Comparison of ENCODE assay signal across 8 mouse cellular contexts in the genomic region with DNA sequence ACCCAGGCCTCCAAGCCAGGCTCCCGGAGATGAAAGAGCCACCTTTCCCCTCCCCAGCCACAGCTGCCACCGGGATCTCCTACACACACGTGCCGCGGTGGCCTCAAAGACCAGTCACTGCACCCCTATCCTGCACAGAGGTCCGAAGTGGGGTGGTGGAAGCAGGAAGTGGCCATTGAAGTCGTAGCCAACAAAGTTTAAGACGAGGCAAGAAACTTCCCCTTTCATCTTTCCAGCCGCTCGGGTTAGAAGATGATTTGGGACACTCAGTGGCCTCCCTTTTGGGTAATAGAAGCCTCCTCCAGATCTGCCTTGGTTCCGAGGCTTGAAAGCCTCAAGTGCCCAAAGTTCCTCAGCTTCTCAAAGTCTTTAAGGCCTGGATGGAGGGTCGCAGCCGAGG. TPM values are rescaled to one million over a fixed set of nuclear protein-coding genes. Genes with fewer than 3 reads are reported as not detected.
A peak's percentile ranks its signal among the peaks of the same experiment; 100 is the strongest.
DNase-seq lines count a peak whose midpoint lies in the region; ATAC-seq and TF ChIP-seq lines count a peak whose summit lies in the region.

No protein-coding gene starts in this region.

- no peak for TF ChIP-seq CTCF in kidney, adult 2 months (conservative IDR thresholded peaks at IDR 0.05; ENCODE audit: insufficient read depth, insufficient read length, low read depth, low read length)
- TF ChIP-seq CTCF in bone marrow, adult 2 months (IDR thresholded peaks at IDR 0.05; ENCODE audit: control insufficient read depth, insufficient read depth, low read length), result no peak

- peak overlapping the region; percentile 93 for H3K9ac ChIP-seq in heart, embryonic 16.5 days (ENCODE audit: low read length)

- DNase-seq in kidney, adult 2 months, result no peak
- no peak for DNase-seq in kidney, adult 11 months
- DNase-seq in retina, embryonic 14.5 days (ENCODE audit: low spot score), result no peak
- no peak for DNase-seq in layer of hippocampus, adult 8-10 months (ENCODE audit: low spot score in 2 of 2)
- DNase-seq in T-cell, adult 2 months (ENCODE audit: low spot score), result no peak

- H3K36me3 ChIP-seq in kidney, adult 2 months (ENCODE audit: control insufficient read depth, insufficient read depth, low read length), result no peaks in the 10 kb centered on the region
- no peaks in the 10 kb centered on the region for H3K36me3 ChIP-seq in heart, embryonic 16.5 days (ENCODE audit: control insufficient read depth, insufficient read depth)
- H3K36me3 ChIP-seq in megakaryocyte, embryonic 14.5 days (replicated peaks; ENCODE audit: low read length), result peaks cover 48% of the 10 kb centered on the region

- H3K27me3 ChIP-seq in kidney, adult 2 months (replicated peaks; ENCODE audit: control insufficient read depth, insufficient read depth, low read length), result no peaks in the 10 kb centered on the region
- H3K27me3 ChIP-seq in heart, embryonic 16.5 days (ENCODE audit: control insufficient read depth, insufficient read depth, low read length), result no peaks in the 10 kb centered on the region
- H3K27me3 ChIP-seq in megakaryocyte, embryonic 14.5 days (replicated peaks), result no peaks in the 10 kb centered on the region

- peak overlapping the region; percentile 92 for H3K4me3 ChIP-seq in kidney, adult 2 months (ENCODE audit: insufficient read depth, low read depth, low read length)
- H3K4me3 ChIP-seq in bone marrow, adult 2 months (replicated peaks; ENCODE audit: control insufficient read depth, low read depth, low read length), result peak overlapping the region; percentile 96
- H3K4me3 ChIP-seq in heart, embryonic 16.5 days (ENCODE audit: low read length), result peak overlapping the region; percentile 80
- H3K4me3 ChIP-seq in megakaryocyte, embryonic 14.5 days (replicated peaks), result peak overlapping the region; percentile 96

- H3K9me3 ChIP-seq in heart, embryonic 16.5 days (replicated peaks; ENCODE audit: control insufficient read depth, low read length), result no peaks in the 10 kb centered on the region
- H3K9me3 ChIP-seq in megakaryocyte, embryonic 14.5 days, result no peaks in the 10 kb centered on the region

- H3K27ac ChIP-seq in kidney, adult 2 months (ENCODE audit: insufficient read depth, low read depth, low read length), result no peak overlapping the region
- peak overlapping the region; percentile 98 for H3K27ac ChIP-seq in bone marrow, adult 2 months (ENCODE audit: control insufficient read depth, insufficient read depth, low read depth, low read length, poor library complexity)
- peak overlapping the region; percentile 93; the same call in 1 of the 2 replicates for H3K27ac ChIP-seq in heart, embryonic 16.5 days (ENCODE audit: low read length)

- peaks cover 59% of the 10 kb centered on the region for H3K4me1 ChIP-seq in kidney, adult 2 months (ENCODE audit: control insufficient read depth, insufficient read depth, low read length)
- peaks cover 14% of the 10 kb centered on the region for H3K4me1 ChIP-seq in bone marrow, adult 2 months (ENCODE audit: control insufficient read depth, insufficient read depth, low read length)
- H3K4me1 ChIP-seq in heart, embryonic 16.5 days (ENCODE audit: control insufficient read depth, insufficient read depth, low read length), result peaks cover 69% of the 10 kb centered on the region
- H3K4me1 ChIP-seq in megakaryocyte, embryonic 14.5 days, result peaks cover 85% of the 10 kb centered on the region

- ATAC-seq in heart, embryonic 16.5 days (replicated peaks; ENCODE audit: extremely low read depth, insufficient read depth, low FRiP score), result no peak

- peak overlapping the region; percentile 90 for H3K4me2 ChIP-seq in heart, embryonic 16.5 days (ENCODE audit: low read depth, low read length)

- no peak for TF ChIP-seq POLR2A in kidney, adult 2 months (IDR thresholded peaks at IDR 0.05; ENCODE audit: low read depth, low read length)
- 0 out of 2 replicates have a peak, but pooled peaks have one; percentile 7 for TF ChIP-seq POLR2A in bone marrow, adult 2 months (IDR thresholded peaks at IDR 0.05; ENCODE audit: borderline replicate concordance, control insufficient read depth, low read depth, low read length)

- 32% methylated on average over 13 of the region's 13 CpGs for WGBS in kidney, adult 2 months
- 0% methylated on average over 13 of the region's 13 CpGs for WGBS in bone marrow, adult 2 months
- WGBS in heart, embryonic 16.5 days, result 4% methylated on average over 13 of the region's 13 CpGs

RNA-seq across cellular contexts. Expression of a gene that starts 26.4 kb away (rescaled TPM):
- 6.7 and 7.4 TPM in 2 replicates for polyA plus RNA-seq in kidney, adult 2 months (2012; rRNA removed)
- polyA plus RNA-seq in bone marrow, adult 2 months (2011; ENCODE audit: insufficient read depth, insufficient read length, low replicate concordance, missing spikeins), result 12.5 and 20.0 TPM in 2 replicates
- polyA plus RNA-seq in heart, embryonic 16.5 days (2015; fragmentation: Nextera tagmentation; extraction: Ambion mirVana), result 7.1 and 7.5 TPM in 2 replicates
- polyA plus RNA-seq in megakaryocyte, embryonic 14.5 days (2012; ENCODE audit: insufficient read depth, low replicate concordance), result 9.8 and 10.1 TPM in 2 replicates
- 10 to 100 TPM; 21.6 to 28.5 (median 26.0) TPM for total RNA-seq in layer of hippocampus, adult 8-10 months (2022)

RNA-seq across cellular contexts. Expression of a gene that starts 44.0 kb away (rescaled TPM):
- 0.05 TPM in 1 of 2 replicates, not detected in the other for polyA plus RNA-seq in kidney, adult 2 months (2012; rRNA removed)
- 1.8 and 2.8 TPM in 2 replicates for polyA plus RNA-seq in bone marrow, adult 2 months (2011; ENCODE audit: insufficient read depth, insufficient read length, low replicate concordance, missing spikeins)
- polyA plus RNA-seq in heart, embryonic 16.5 days (2015; fragmentation: Nextera tagmentation; extraction: Ambion mirVana), result 0.59 and 0.60 TPM in 2 replicates
- 0.04 TPM in 1 of 2 replicates, not detected in the other for polyA plus RNA-seq in megakaryocyte, embryonic 14.5 days (2012; ENCODE audit: insufficient read depth, low replicate concordance)
- total RNA-seq in layer of hippocampus, adult 8-10 months (2022), result 1 to 10 TPM; 3.1 to 3.9 (median 3.6) TPM
